Mouse (Mus musculus) forebrain, embryonic 13.5 days (tissue): ENCODE measurements at regions not wholly inside any gene's neighbourhood (a gene's known extent, or its start where the extent isn't known, plus 50 kb on each side); places are given as distances from the start of the nearest gene placed in this dataset.

ENCODE experiments used
- ATAC-seq: fragments of 200-750 bp; cut with Nextera tagmentation; 2 replicates; pipeline ENCODE4 v1.8.0; 2017
- H3K27ac ChIP-seq: fragments of 300-500 bp; sonication (generic); 2 replicates; pipeline ENCODE4 v1.5.1; 2015; ENCODE audit warnings: inconsistent platforms, mild to moderate bottlenecking, moderate library complexity
- H3K27me3 ChIP-seq: fragments of 300-500 bp; sonication (generic); 2 replicates; pipeline ENCODE4 v1.6.1; 2015; ENCODE audit warnings: mild to moderate bottlenecking, inconsistent platforms
- H3K36me3 ChIP-seq: fragments of 300-500 bp; sonication (generic); 2 replicates; pipeline ENCODE4 v1.6.1; 2015; ENCODE audit warnings: mild to moderate bottlenecking, inconsistent platforms; ENCODE audit not compliant: poor library complexity, severe bottlenecking
- H3K4me1 ChIP-seq: fragments of 300-500 bp; sonication (generic); 2 replicates; pipeline ENCODE4 v1.6.1; 2015; ENCODE audit warnings: inconsistent platforms
- H3K4me2 ChIP-seq: fragments of 300-500 bp; sonication (generic); 2 replicates; pipeline ENCODE4 v1.6.1; 2015; ENCODE audit warnings: inconsistent platforms, mild to moderate bottlenecking, moderate library complexity
- H3K4me3 ChIP-seq: fragments of 300-500 bp; sonication (generic); 2 replicates; pipeline ENCODE4 v1.5.1; 2015; ENCODE audit warnings: mild to moderate bottlenecking, inconsistent platforms
- H3K9ac ChIP-seq: fragments of 300-500 bp; sonication (generic); 2 replicates; pipeline ENCODE4 v1.6.1; 2015; ENCODE audit warnings: mild to moderate bottlenecking, inconsistent platforms
- H3K9me3 ChIP-seq: fragments of 300-500 bp; sonication (generic); replicated peaks from 2 replicates; pipeline ENCODE4 v1.6.1; 2016; ENCODE audit warnings: inconsistent platforms
- WGBS: fragments of 180-500 bp; shearing (Covaris S2); methylation state at CpG from one replicate; pipeline ENCODE4 v1.1.7; 2015; 5-methylcytosine and 5-hydroxymethylcytosine counted together

GRCm38 (mm10) chr5:99845565-99846255 lies 60.3 kb upstream of the Vamp9 start:
- peaks cover 10% of the 10 kb centered on the region for H3K4me1 ChIP-seq
- H3K4me2 ChIP-seq: no peak overlapping the region
- H3K9ac ChIP-seq: no peak overlapping the region
- no peaks in the 10 kb centered on the region for H3K9me3 ChIP-seq
- WGBS: 51% methylated on average over 11 of the region's 11 CpGs
- peak; percentile 45; the same call in 1 of the 2 replicates for ATAC-seq
- no peaks in the 10 kb centered on the region for H3K36me3 ChIP-seq
- H3K27me3 ChIP-seq: no peaks in the 10 kb centered on the region
- no peak overlapping the region for H3K27ac ChIP-seq
- H3K4me3 ChIP-seq: no peak overlapping the region

GRCm38 (mm10) chr5:99848158-99848988 lies 57.7 kb upstream of the Vamp9 start:
- Histone ChIP-seq H3K36me3 (no peaks in the 10 kb centered on the region), H3K4me2 (no peak overlapping the region), H3K4me3 (no peak overlapping the region), H3K27ac (0 out of 2 replicates have a peak overlapping the region, but pooled peaks have one; percentile 21), H3K9me3 (no peaks in the 10 kb centered on the region), H3K27me3 (no peaks in the 10 kb centered on the region), H3K9ac (no peak overlapping the region), H3K4me1 (peaks cover 10% of the 10 kb centered on the region)
- ATAC-seq: no peak
- 83% methylated on average over 17 of the region's 17 CpGs for WGBS

GRCm38 (mm10) chr5:99849001-99849400 lies 57.1 kb upstream of the Vamp9 start:
- H3K36me3 ChIP-seq: no peaks in the 10 kb centered on the region
- no peak overlapping the region for H3K4me3 ChIP-seq
- no peak overlapping the region for H3K4me2 ChIP-seq
- H3K27me3 ChIP-seq: no peaks in the 10 kb centered on the region
- H3K4me1 ChIP-seq: peaks cover 10% of the 10 kb centered on the region
- no peaks in the 10 kb centered on the region for H3K9me3 ChIP-seq
- ATAC-seq: peak; percentile 51; the same call in 1 of the 2 replicates
- 0 out of 2 replicates have a peak overlapping the region, but pooled peaks have one; percentile 21 for H3K27ac ChIP-seq
- 58% methylated on average over 9 of the region's 9 CpGs for WGBS
- no peak overlapping the region for H3K9ac ChIP-seq

- no peak overlapping the region for H3K4me3 ChIP-seq
- no peak overlapping the region for H3K9ac ChIP-seq
- H3K9me3 ChIP-seq: no peaks in the 10 kb centered on the region
- WGBS: 78% methylated on average over 4 of the region's 4 CpGs
- no peaks in the 10 kb centered on the region for H3K27me3 ChIP-seq
- H3K4me1 ChIP-seq: peaks cover 7% of the 10 kb centered on the region; the same call in 1 of the 2 replicates
- no peak overlapping the region for H3K27ac ChIP-seq
- no peaks in the 10 kb centered on the region for H3K36me3 ChIP-seq
- ATAC-seq: no peak
- H3K4me2 ChIP-seq: no peak overlapping the region
Measured at GRCm38 (mm10) chr5:99852316-99852715, 53.7 kb upstream of the Vamp9 start.
